Mouse (Mus musculus): ENCODE data around the gene Snf8. TPM values are rescaled to one million over a fixed set of nuclear protein-coding genes. Genes with fewer than 3 reads are reported as not detected.

Snf8 gene
- total RNA-seq, 2 experiments from 2014 or later = 87.1 to 96.3 TPM

Other genes starting within 250 kb of the Snf8 start
- 10 to 100 TPM; 15.4 TPM for gene Phospho1, start 210.4 kb upstream of the Snf8 start, total RNA-seq (2021)
- gene Gngt2, start 197.7 kb upstream of the Snf8 start, total RNA-seq (2021) = 1 to 10 TPM in 1 of 2 experiments, under 1 TPM in 1; 0.79 to 2.3 TPM
- gene Abi3, start 192.4 kb upstream of the Snf8 start, total RNA-seq (2021) = 1 to 10 TPM; 5.1 to 5.8 TPM
- gene B4galnt2, start 120.0 kb upstream of the Snf8 start, total RNA-seq (2021) = not detected
- gene Igf2bp1, start 28.9 kb upstream of the Snf8 start, total RNA-seq (2021) = under 1 TPM; 0.10 to 0.75 TPM
- gene Gip, start 10.3 kb upstream of the Snf8 start, total RNA-seq (2021) = not detected
- gene Ube2z, start 30.5 kb downstream of the Snf8 start, total RNA-seq (2021) = 10 to 100 TPM; 63.0 to 64.2 TPM
- 100 to 1,000 TPM; 556 to 586 TPM for gene Atp5g1, start 40.8 kb downstream of the Snf8 start, total RNA-seq (2021)
- not detected for gene Calcoco2, start 77.1 kb downstream of the Snf8 start, total RNA-seq (2021)
- under 1 TPM; 0.24 to 0.53 TPM for gene Ttll6, start 98.9 kb downstream of the Snf8 start, total RNA-seq (2021)
- not detected for gene Hoxb13, start 159.4 kb downstream of the Snf8 start, total RNA-seq (2021)
- gene Hoxb9, start 236.6 kb downstream of the Snf8 start, total RNA-seq (2021) = not detected
- gene Hoxb8, start 247.0 kb downstream of the Snf8 start, total RNA-seq (2021) = not detected